Mouse (Mus musculus): ENCODE measurements around the gene Rbmxl2. TPM values are rescaled to one million over a fixed set of nuclear protein-coding genes. Genes with fewer than 3 reads are reported as not detected.

Rbmxl2 gene
- total and polyA plus RNA-seq, 3 experiments: not detected

- Histone ChIP-seq H3K4me1 (ENCODE audit: control insufficient read depth in 1 of 2, insufficient read depth in 2 of 2) (no peaks in the 10 kb centered on the region), H3K4me3 (replicated peaks in 1 of 3; ENCODE audit: low read depth in 2 of 3, low read length in 2 of 3, poor library complexity in 1 of 3) (no peak overlapping the region), H3K27me3 (replicated peaks) (no peaks in the 10 kb centered on the region), H3K9ac (ENCODE audit: insufficient read depth, low read depth) (no peak overlapping the region), H3K36me3 (replicated peaks in 1 of 2; ENCODE audit: control insufficient read depth in 1 of 2, insufficient read depth in 1 of 2, low read length in 1 of 2) (no peaks in the 10 kb centered on the region), H3K4me2 (ENCODE audit: insufficient read depth, low read depth, poor library complexity, severe bottlenecking) (no peak overlapping the region), H3K27ac (ENCODE audit: insufficient read depth, low read depth) (no peak overlapping the region), H3K9me3 (replicated peaks; ENCODE audit: low read length) (no peaks in the 10 kb centered on the region), H3K79me2 (replicated peaks; ENCODE audit: control insufficient read depth, extremely low read depth, insufficient read depth, poor library complexity, severe bottlenecking) (no peaks in the 10 kb centered on the region)
- dilution Hi-C loops (cut with MboI; ENCODE audit: extremely low pct_ligation_motif_present, extremely low pct_unique_long_range_greater_than_20kb, low sequenced_read_pairs) (no loop called here), in situ Hi-C loops (cut with MboI; ENCODE audit: low pct_ligation_motif_present, low pct_unique_long_range_greater_than_20kb, low sequenced_read_pairs) (no loop called here)
- TF ChIP-seq MAX (IDR thresholded peaks at IDR 0.05; ENCODE audit: low read length): no peak
- no peak for TF ChIP-seq SIN3A (IDR thresholded peaks at IDR 0.05; ENCODE audit: low read length)
- no peak for TF ChIP-seq ZMIZ1 (IDR thresholded peaks at IDR 0.05; ENCODE audit: low read depth, low read length)
- DNase-seq (ENCODE audit: extremely low read depth): no peak
These were observed 41.2 kb downstream of the Rbmxl2 start for GRCm38 (mm10) chr7:107250211-107250985.

DNA sequence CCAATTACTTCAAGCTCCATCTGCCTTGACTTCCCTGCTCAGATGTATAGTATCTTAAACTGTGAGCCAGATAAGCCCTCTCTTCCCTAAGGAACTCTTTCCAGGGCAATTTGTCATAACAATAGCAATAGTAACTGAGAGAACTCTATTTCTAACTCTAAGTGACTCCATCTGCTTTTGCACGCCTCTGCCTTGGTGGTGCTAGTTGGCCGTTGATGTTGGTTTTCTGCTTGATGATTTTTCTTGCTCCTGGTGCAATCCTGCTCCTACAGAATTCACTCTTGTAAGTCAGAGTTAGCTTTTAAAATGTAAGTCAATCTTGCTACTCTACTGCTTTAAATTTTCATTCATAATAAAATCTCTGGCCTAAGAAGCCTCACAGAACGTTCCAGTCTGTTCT is 44.1 kb downstream of the Rbmxl2 start:
- no peak overlapping the region for H3K4me2 ChIP-seq (ENCODE audit: insufficient read depth, low read depth, poor library complexity, severe bottlenecking)
- no peaks in the 10 kb centered on the region for H3K9me3 ChIP-seq (replicated peaks; ENCODE audit: low read length)
- no peaks in the 10 kb centered on the region for H3K79me2 ChIP-seq (replicated peaks; ENCODE audit: control insufficient read depth, extremely low read depth, insufficient read depth, poor library complexity, severe bottlenecking)
- no peaks in the 10 kb centered on the region for H3K4me1 ChIP-seq (ENCODE audit: control insufficient read depth in 1 of 2, insufficient read depth in 2 of 2)
- H3K9ac ChIP-seq (ENCODE audit: insufficient read depth, low read depth): no peak overlapping the region
- no peaks in the 10 kb centered on the region for H3K27me3 ChIP-seq (replicated peaks)
- TF ChIP-seq GABPA (IDR thresholded peaks at IDR 0.05; ENCODE audit: insufficient replicate concordance, low read depth, low read length) (no peak), MEF2A (IDR thresholded peaks at IDR 0.05; ENCODE audit: borderline replicate concordance, low read depth, low read length) (no peak), ZMIZ1 (IDR thresholded peaks at IDR 0.05; ENCODE audit: low read depth, low read length) (no peak), TCF12 (IDR thresholded peaks at IDR 0.05; ENCODE audit: low read depth, low read length) (no peak), ZNF384 (IDR thresholded peaks at IDR 0.05; ENCODE audit: low read depth, low read length) (no peak), CHD1 (IDR thresholded peaks at IDR 0.05; ENCODE audit: low read depth, low read length) (no peak)
- dilution Hi-C loops (cut with MboI; ENCODE audit: extremely low pct_ligation_motif_present, extremely low pct_unique_long_range_greater_than_20kb, low sequenced_read_pairs) (no loop called here), in situ Hi-C loops (cut with MboI; ENCODE audit: low pct_ligation_motif_present, low pct_unique_long_range_greater_than_20kb, low sequenced_read_pairs) (no loop called here)
- H3K4me3 ChIP-seq (replicated peaks in 1 of 3; ENCODE audit: low read depth in 2 of 3, low read length in 2 of 3, poor library complexity in 1 of 3): no peak overlapping the region
- H3K36me3 ChIP-seq (replicated peaks in 1 of 2; ENCODE audit: control insufficient read depth in 1 of 2, insufficient read depth in 1 of 2, low read length in 1 of 2): no peaks in the 10 kb centered on the region
- no peak overlapping the region for H3K27ac ChIP-seq (ENCODE audit: insufficient read depth, low read depth)
- DNase-seq (ENCODE audit: extremely low read depth): no peak

- Histone ChIP-seq H3K36me3 (replicated peaks in 1 of 2; ENCODE audit: control insufficient read depth in 1 of 2, insufficient read depth in 1 of 2, low read length in 1 of 2) (no peaks in the 10 kb centered on the region), H3K4me2 (ENCODE audit: insufficient read depth, low read depth, poor library complexity, severe bottlenecking) (no peak overlapping the region), H3K79me2 (replicated peaks; ENCODE audit: control insufficient read depth, extremely low read depth, insufficient read depth, poor library complexity, severe bottlenecking) (no peaks in the 10 kb centered on the region), H3K4me3 (replicated peaks in 1 of 3; ENCODE audit: low read depth in 2 of 3, low read length in 2 of 3, poor library complexity in 1 of 3) (no peak overlapping the region), H3K9me3 (replicated peaks; ENCODE audit: low read length) (no peaks in the 10 kb centered on the region), H3K27ac (ENCODE audit: insufficient read depth, low read depth) (no peak overlapping the region), H3K27me3 (replicated peaks) (no peaks in the 10 kb centered on the region), H3K9ac (ENCODE audit: insufficient read depth, low read depth) (no peak overlapping the region), H3K4me1 (ENCODE audit: control insufficient read depth in 1 of 2, insufficient read depth in 2 of 2) (no peaks in the 10 kb centered on the region)
- DNase-seq (ENCODE audit: extremely low read depth): no peak
- dilution Hi-C loops (cut with MboI; ENCODE audit: extremely low pct_ligation_motif_present, extremely low pct_unique_long_range_greater_than_20kb, low sequenced_read_pairs): no loop called here
- TF ChIP-seq KAT2A (IDR thresholded peaks at IDR 0.05; ENCODE audit: insufficient replicate concordance, low read length) (no peak), ZKSCAN1 (IDR thresholded peaks at IDR 0.05; ENCODE audit: borderline replicate concordance, low read depth, low read length) (no peak), HCFC1 (IDR thresholded peaks at IDR 0.05; ENCODE audit: low read depth, low read length) (no peak)
- in situ Hi-C loops (cut with MboI; ENCODE audit: low pct_ligation_motif_present, low pct_unique_long_range_greater_than_20kb, low sequenced_read_pairs): no loop called here
These were observed 50.7 kb downstream of the Rbmxl2 start for GRCm38 (mm10) chr7:107259936-107260335.

Other genes with a start within 250 kb of the Rbmxl2 start
- not detected in 2 replicates for gene Olfr6, start 245.5 kb upstream of the Rbmxl2 start, total RNA-seq (2012; rRNA removed)
- gene Olfr6, start 245.5 kb upstream of the Rbmxl2 start, total RNA-seq (2014; rRNA removed): not detected in 2 replicates
- gene Olfr6, start 245.5 kb upstream of the Rbmxl2 start, polyA plus RNA-seq (2012; ENCODE audit: insufficient read length, low read depth): not detected in 2 replicates
- not detected in 2 replicates for gene Olfr711, start 234.0 kb upstream of the Rbmxl2 start, total RNA-seq (2012; rRNA removed)
- gene Olfr711, start 234.0 kb upstream of the Rbmxl2 start, total RNA-seq (2014; rRNA removed): not detected in 2 replicates
- not detected in 2 replicates for gene Olfr711, start 234.0 kb upstream of the Rbmxl2 start, polyA plus RNA-seq (2012; ENCODE audit: insufficient read length, low read depth)
- gene Olfr2, start 203.4 kb upstream of the Rbmxl2 start, total RNA-seq (2012; rRNA removed): not detected in 2 replicates
- gene Olfr2, start 203.4 kb upstream of the Rbmxl2 start, total RNA-seq (2014; rRNA removed): not detected in 2 replicates
- gene Olfr2, start 203.4 kb upstream of the Rbmxl2 start, polyA plus RNA-seq (2012; ENCODE audit: insufficient read length, low read depth): not detected in 2 replicates
- not detected in 2 replicates for gene Olfr713, start 178.3 kb upstream of the Rbmxl2 start, total RNA-seq (2012; rRNA removed)
- gene Olfr713, start 178.3 kb upstream of the Rbmxl2 start, total RNA-seq (2014; rRNA removed): not detected in 2 replicates
- gene Olfr713, start 178.3 kb upstream of the Rbmxl2 start, polyA plus RNA-seq (2012; ENCODE audit: insufficient read length, low read depth): not detected in 2 replicates
- gene Olfr714, start 138.5 kb upstream of the Rbmxl2 start, total RNA-seq (2012; rRNA removed): not detected in 2 replicates
- gene Olfr714, start 138.5 kb upstream of the Rbmxl2 start, total RNA-seq (2014; rRNA removed): not detected in 2 replicates
- not detected in 2 replicates for gene Olfr714, start 138.5 kb upstream of the Rbmxl2 start, polyA plus RNA-seq (2012; ENCODE audit: insufficient read length, low read depth)
- not detected in 2 replicates for gene Olfr17, start 116.2 kb upstream of the Rbmxl2 start, total RNA-seq (2012; rRNA removed)
- not detected in 2 replicates for gene Olfr17, start 116.2 kb upstream of the Rbmxl2 start, total RNA-seq (2014; rRNA removed)
- not detected in 2 replicates for gene Olfr17, start 116.2 kb upstream of the Rbmxl2 start, polyA plus RNA-seq (2012; ENCODE audit: insufficient read length, low read depth)
- gene Olfr715b, start 99.1 kb upstream of the Rbmxl2 start, total RNA-seq (2012; rRNA removed): not detected in 2 replicates
- not detected in 2 replicates for gene Olfr715b, start 99.1 kb upstream of the Rbmxl2 start, total RNA-seq (2014; rRNA removed)
- not detected in 2 replicates for gene Olfr715b, start 99.1 kb upstream of the Rbmxl2 start, polyA plus RNA-seq (2012; ENCODE audit: insufficient read length, low read depth)
- gene Olfr715, start 78.4 kb upstream of the Rbmxl2 start, total RNA-seq (2012; rRNA removed): not detected in 2 replicates
- not detected in 2 replicates for gene Olfr715, start 78.4 kb upstream of the Rbmxl2 start, total RNA-seq (2014; rRNA removed)
- not detected in 2 replicates for gene Olfr715, start 78.4 kb upstream of the Rbmxl2 start, polyA plus RNA-seq (2012; ENCODE audit: insufficient read length, low read depth)
- not detected in 2 replicates for gene Olfr716, start 71.1 kb upstream of the Rbmxl2 start, total RNA-seq (2012; rRNA removed)
- not detected in 2 replicates for gene Olfr716, start 71.1 kb upstream of the Rbmxl2 start, total RNA-seq (2014; rRNA removed)
- gene Olfr716, start 71.1 kb upstream of the Rbmxl2 start, polyA plus RNA-seq (2012; ENCODE audit: insufficient read length, low read depth): not detected in 2 replicates
- not detected in 2 replicates for gene Nlrp14, start 42.5 kb upstream of the Rbmxl2 start, total RNA-seq (2012; rRNA removed)
- gene Nlrp14, start 42.5 kb upstream of the Rbmxl2 start, total RNA-seq (2014; rRNA removed): not detected in 2 replicates
- not detected in 2 replicates for gene Nlrp14, start 42.5 kb upstream of the Rbmxl2 start, polyA plus RNA-seq (2012; ENCODE audit: insufficient read length, low read depth)
- gene Syt9, start 161.3 kb downstream of the Rbmxl2 start, total RNA-seq (2012; rRNA removed): not detected in 2 replicates
- gene Syt9, start 161.3 kb downstream of the Rbmxl2 start, total RNA-seq (2014; rRNA removed): not detected in 2 replicates
- not detected in 2 replicates for gene Syt9, start 161.3 kb downstream of the Rbmxl2 start, polyA plus RNA-seq (2012; ENCODE audit: insufficient read length, low read depth)